Mouse (Mus musculus) midbrain, postnatal 0 days (tissue): Measurements from ENCODE around the gene Rnf157. TPM values are rescaled to one million over a fixed set of nuclear protein-coding genes. Genes with fewer than 3 reads are reported as not detected.

Experiments
- ATAC-seq: fragments of 200-750 bp; cut with Nextera tagmentation; 2 replicates; pipeline ENCODE4 v1.8.0; 2017; ENCODE audit warnings: moderate number of reproducible peaks, mild to moderate bottlenecking, moderate TSS enrichment, moderate library complexity; ENCODE audit not compliant: low FRiP score
- DNase-seq: peaks from one replicate; pipeline ENCODE4 v3.0.0-alpha.2; 2015; ENCODE audit warnings: low spot score
- H3K27ac ChIP-seq: fragments of 300-500 bp; sonication (generic); 2 replicates; pipeline ENCODE4 v1.5.1; 2014; ENCODE audit warnings: low read depth, mild to moderate bottlenecking, low read length, mixed read lengths
- H3K27me3 ChIP-seq: fragments of 300-500 bp; sonication (generic); 2 replicates; pipeline ENCODE4 v1.6.1; 2014; ENCODE audit warnings: low read length, control low read depth, mixed read lengths; ENCODE audit not compliant: insufficient read depth
- H3K36me3 ChIP-seq: fragments of 300-500 bp; sonication (generic); 2 replicates; pipeline ENCODE4 v1.6.1; 2014; ENCODE audit warnings: low read length, control low read depth, mixed read lengths; ENCODE audit not compliant: insufficient read depth
- H3K4me1 ChIP-seq: fragments of 300-500 bp; sonication (generic); 2 replicates; pipeline ENCODE4 v1.6.1; 2014; ENCODE audit warnings: mild to moderate bottlenecking, control low read depth, antibody characterized with exemption, low read length, mixed read lengths; ENCODE audit not compliant: insufficient read depth
- H3K4me2 ChIP-seq: fragments of 300-500 bp; sonication (generic); 2 replicates; pipeline ENCODE4 v1.6.1; 2014; ENCODE audit warnings: low read depth, mild to moderate bottlenecking, low read length, mixed read lengths; ENCODE audit not compliant: poor library complexity, severe bottlenecking
- H3K4me3 ChIP-seq: fragments of 300-500 bp; sonication (generic); 2 replicates; pipeline ENCODE4 v1.5.1; 2014; ENCODE audit warnings: low read depth, mild to moderate bottlenecking, low read length, moderate library complexity
- H3K9ac ChIP-seq: fragments of 300-500 bp; sonication (generic); replicated peaks from 2 replicates; pipeline ENCODE4 v1.6.1; 2014; ENCODE audit warnings: mild to moderate bottlenecking, low read length, moderate library complexity, mixed read lengths; ENCODE audit not compliant: poor library complexity, severe bottlenecking
- H3K9me3 ChIP-seq: fragments of 300-500 bp; sonication (generic); 2 replicates; pipeline ENCODE4 v1.6.1; 2016; ENCODE audit warnings: low read length, control low read depth
- CTCF ChIP-seq: IDR thresholded peaks from 2 replicates; pipeline ENCODE4 v1.5.1; 2016; ENCODE audit warnings: antibody characterized with exemption, mild to moderate bottlenecking
- WGBS: fragments of 180-500 bp; shearing (Covaris S2); extraction: QIAGEN DNeasy Blood & Tissue Kit; methylation state at CpG from one replicate; pipeline ENCODE4 v1.1.7; 2014; 5-methylcytosine and 5-hydroxymethylcytosine counted together
- polyA plus RNA-seq: library from polyadenylated mRNA; unstranded; fragments of >200 nt; fragmentation: Nextera tagmentation; extraction: Ambion mirVana; gene quantifications from 2 replicates; pipeline ENCODE4 v1.2.1, GENCODE M21; 2015
- total RNA-seq: library from RNA; depleted of rRNA; stranded (reverse); fragments of >200 nt; gene quantifications from 2 replicates; pipeline ENCODE4 v1.2.3, GENCODE M21; 2014

Gene Rnf157
- total and polyA plus RNA-seq, 2 experiments from 2014 or later: 57.0 to 138 TPM

DNA sequence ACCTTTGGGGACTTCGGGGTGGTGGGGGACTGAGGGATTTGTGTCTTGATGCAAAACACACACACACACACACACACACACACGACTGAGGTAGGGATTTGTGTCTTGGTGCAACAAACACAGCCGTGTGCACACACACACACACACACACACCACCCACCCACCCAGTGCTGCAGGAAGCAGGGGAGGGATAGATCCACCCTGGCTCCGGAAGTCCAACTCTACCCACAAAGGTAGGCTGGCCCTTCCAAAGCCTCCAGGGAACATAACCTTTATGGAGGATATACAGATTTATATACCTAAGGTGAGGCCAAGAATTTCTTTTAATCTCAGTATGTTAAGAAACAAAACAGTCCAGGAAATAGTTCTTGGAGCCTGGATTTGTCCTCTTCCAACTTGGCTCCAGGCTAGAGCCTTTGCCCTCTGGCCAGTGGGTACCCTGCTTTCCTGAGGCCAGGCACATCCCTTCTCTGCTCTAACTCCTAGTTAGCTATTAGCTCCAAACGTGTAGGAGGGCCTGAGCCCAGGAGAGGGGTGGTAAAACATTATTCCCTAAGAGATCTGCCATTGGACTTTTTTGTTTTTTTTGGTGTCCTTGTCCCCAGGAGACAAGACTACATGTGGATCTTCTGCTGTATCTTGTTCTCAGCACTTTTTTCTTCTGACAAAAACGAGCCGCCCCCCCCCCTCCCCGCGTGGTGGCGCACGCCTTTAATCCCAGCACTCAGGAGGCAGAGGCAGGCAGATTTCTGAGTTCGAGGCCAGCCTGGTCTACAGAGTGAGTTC is 22.3 kb upstream of the Rnf157 start:
- Histone ChIP-seq H3K27me3 (no peaks in the 10 kb centered on the region), H3K4me1 (peaks cover 15% of the 10 kb centered on the region), H3K27ac (peak overlapping the region; percentile 89), H3K9me3 (no peaks in the 10 kb centered on the region), H3K4me2 (peak overlapping the region; percentile 62), H3K36me3 (peaks cover 12% of the 10 kb centered on the region), H3K9ac (peak overlapping the region; percentile 85), H3K4me3 (peak overlapping the region; percentile 82)
- TF ChIP-seq CTCF: no peak
- ATAC-seq (no peak), DNase-seq (peak; percentile 17)
- 50% methylated on average over 12 of the region's 12 CpGs for WGBS

DNA sequence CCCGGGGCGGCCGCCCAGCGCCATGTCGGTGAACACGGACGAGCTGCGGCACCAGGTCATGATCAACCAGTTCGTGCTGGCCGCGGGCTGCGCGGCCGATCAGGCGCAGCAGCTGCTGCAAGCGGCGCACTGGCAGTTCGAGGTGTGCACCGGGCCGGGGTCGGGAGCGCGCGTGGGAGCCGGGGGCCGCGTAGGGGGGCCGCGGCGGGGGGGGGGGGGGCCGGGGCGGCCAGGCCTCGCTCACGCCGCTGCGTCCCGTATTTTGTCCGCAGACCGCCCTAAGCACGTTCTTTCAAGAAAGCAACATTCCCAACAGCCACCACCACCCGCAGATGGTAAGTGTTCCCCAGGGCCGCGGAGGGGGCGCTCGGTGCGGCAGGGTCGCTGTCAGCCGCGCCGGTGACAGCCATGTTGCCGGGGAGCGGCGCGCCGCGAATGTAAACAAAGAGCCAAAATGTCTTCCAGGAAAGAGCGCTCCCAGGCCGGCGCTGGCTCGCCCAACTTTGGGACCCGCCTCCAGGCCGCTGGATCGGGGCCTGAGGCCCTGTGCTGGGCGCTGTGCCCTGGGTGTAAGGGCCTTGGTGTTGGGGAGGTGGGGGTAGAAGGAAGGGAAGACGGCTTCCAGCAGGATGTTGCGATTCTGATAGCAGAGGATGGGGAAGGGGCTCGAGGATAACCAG is 21.6 kb upstream of the Rnf157 start:
- H3K4me3 ChIP-seq: peak overlapping the region; percentile 82
- peak; percentile 15; the same call in 1 of the 2 replicates for ATAC-seq

DNA sequence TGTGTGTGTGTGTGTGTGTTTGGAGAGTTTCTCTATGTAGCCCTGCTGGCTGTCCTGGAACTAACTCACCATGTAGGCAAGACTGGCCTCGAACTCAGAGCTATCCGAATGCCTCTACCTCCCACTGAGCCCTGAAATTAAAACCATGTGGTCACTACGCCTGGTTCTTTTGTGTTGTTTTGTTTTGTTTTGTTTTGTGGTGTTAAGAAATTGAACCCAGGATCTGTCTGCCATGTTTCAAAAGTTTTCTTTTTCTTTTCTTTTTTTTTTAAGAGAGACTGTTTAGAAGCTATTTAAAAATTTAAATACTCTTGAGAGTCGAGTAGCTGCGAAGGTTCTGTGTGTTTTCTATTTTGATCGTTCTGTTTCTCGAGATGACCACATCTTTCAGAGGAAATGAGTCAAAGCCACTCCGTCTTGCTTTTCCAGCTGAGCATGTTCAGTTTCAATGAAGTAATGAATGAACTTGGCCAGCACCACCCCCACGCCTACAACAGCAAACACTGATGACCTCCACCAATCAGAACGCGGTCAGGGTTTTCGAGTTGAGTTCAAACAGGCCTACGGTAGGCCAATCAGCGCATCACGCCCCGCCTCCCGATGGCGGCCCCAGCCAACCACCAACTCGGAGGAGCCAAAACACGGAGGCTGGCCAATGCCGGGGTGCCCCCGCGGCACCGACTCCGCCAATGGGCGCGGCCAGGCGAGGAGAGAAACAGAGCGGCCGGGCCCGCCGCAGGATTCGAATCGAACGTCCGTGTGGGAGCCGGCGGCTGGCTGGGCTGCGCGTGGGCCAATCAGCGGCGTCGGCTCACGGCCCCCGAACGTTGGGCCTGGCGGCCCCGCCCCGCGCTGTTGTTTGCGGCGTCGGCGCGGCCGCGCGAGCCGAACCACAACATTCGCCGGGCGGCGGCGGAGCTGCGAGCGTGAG is 20.8 kb upstream of the Rnf157 start, which contains the start of gene Ubald2:
TSS of gene Ubald2 (plus strand) at position 739 of the 931 bp plus-strand sequence.
- peak within 1 kb of the TSS; percentile 89 for H3K27ac ChIP-seq
- peaks cover 15% of the 10 kb centered on the region for H3K4me1 ChIP-seq
- peak within 1 kb of the TSS; percentile 62 for H3K4me2 ChIP-seq
- H3K9me3 ChIP-seq: no peaks in the 10 kb centered on the region
- H3K9ac ChIP-seq: peak within 1 kb of the TSS; percentile 85
- 2% methylated on average over 61 of the region's 66 CpGs for WGBS
- TF ChIP-seq CTCF: no peak
- peak within 1 kb of the TSS; percentile 82 for H3K4me3 ChIP-seq
- H3K27me3 ChIP-seq: no peaks in the 10 kb centered on the region
- H3K36me3 ChIP-seq: peaks cover 5% of the 10 kb centered on the region; the same call in 1 of the 2 replicates
- ATAC-seq (peak; percentile 97), DNase-seq (peak; percentile 99)

More for the DNA sequence above, 21.6 kb upstream of the Rnf157 start:
- WGBS: 2% methylated on average over 25 of the region's 67 CpGs
- TF ChIP-seq CTCF: no peak
- no peaks in the 10 kb centered on the region for H3K27me3 ChIP-seq
- H3K27ac ChIP-seq: peak overlapping the region; percentile 89
- H3K4me1 ChIP-seq: peaks cover 15% of the 10 kb centered on the region
- H3K9ac ChIP-seq: peak overlapping the region; percentile 85
- no peaks in the 10 kb centered on the region for H3K9me3 ChIP-seq
- peak overlapping the region; percentile 62 for H3K4me2 ChIP-seq
- H3K36me3 ChIP-seq: peaks cover 11% of the 10 kb centered on the region
- peak; percentile 66 for DNase-seq

DNA sequence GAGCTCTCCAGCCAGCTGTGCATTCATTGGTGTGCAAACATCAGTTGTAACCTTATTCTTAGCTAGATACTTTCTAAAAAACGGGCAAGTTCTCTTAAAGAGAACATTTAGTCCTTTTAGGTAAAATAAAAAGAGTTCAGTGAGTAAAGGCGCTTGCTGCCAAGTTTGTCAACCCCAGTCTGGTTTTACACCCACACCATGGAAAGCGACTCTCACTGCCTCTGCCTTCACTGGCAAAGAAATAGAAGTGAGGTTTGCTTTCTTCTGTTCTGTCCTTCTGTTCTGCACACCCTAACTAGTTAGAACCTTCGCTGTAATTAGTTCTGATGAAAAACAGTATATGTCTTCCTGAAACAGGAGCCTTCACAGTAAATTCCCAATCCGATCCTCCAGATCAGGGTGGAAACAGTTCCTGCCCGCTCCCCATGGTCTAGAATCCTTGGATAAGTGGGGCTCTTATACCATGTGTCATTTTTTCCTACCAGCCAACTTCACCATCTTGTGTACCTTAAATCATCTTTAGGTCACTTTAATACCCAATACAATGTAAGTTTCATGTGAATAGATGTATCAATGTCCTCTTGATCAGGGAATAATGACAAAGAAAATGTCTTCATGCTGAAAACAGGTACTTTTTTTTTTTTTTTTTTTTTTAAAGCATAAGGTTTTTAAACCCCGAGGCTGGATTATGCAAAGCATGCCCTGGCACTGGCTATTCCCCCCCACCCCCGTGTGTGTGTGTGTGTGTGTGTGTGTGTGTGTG is 19.9 kb upstream of the Rnf157 start:
- H3K36me3 ChIP-seq: peaks cover 5% of the 10 kb centered on the region; the same call in 1 of the 2 replicates
- H3K4me1 ChIP-seq: peaks cover 15% of the 10 kb centered on the region
- H3K9ac ChIP-seq: no peak overlapping the region
- DNase-seq: no peak
- no peak for TF ChIP-seq CTCF
- no peak overlapping the region for H3K27ac ChIP-seq
- no peak overlapping the region for H3K4me2 ChIP-seq
- WGBS: 62% methylated on average over 8 of the region's 8 CpGs
- ATAC-seq: no peak
- H3K27me3 ChIP-seq: no peaks in the 10 kb centered on the region
- H3K9me3 ChIP-seq: no peaks in the 10 kb centered on the region
- no peak overlapping the region for H3K4me3 ChIP-seq

DNA sequence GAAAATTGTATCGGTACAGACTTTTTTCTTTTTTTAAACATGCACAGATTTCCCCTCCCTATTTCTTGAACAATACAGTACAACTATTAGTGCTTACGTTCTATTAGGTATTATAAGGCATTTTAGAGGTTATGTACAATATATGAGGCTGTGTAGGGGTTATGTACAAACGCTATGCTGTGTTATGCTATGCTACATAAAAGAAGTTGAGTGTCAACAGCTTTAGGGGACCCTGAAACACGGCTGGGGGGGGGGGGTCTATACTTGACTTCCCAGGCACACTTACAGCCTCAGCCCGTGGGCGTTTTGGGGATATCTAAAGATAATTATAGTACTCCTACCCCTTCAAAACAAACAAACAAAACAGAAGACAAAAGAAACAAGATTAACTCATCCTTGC is 19.3 kb upstream of the Rnf157 start:
- ATAC-seq (no peak), DNase-seq (no peak)
- Histone ChIP-seq H3K36me3 (peaks cover under 1% of the 10 kb centered on the region; the same call in 1 of the 2 replicates), H3K27me3 (no peaks in the 10 kb centered on the region), H3K4me3 (no peak overlapping the region), H3K27ac (no peak overlapping the region), H3K9me3 (no peaks in the 10 kb centered on the region), H3K9ac (no peak overlapping the region), H3K4me2 (no peak overlapping the region), H3K4me1 (peaks cover 15% of the 10 kb centered on the region)
- no peak for TF ChIP-seq CTCF
- WGBS: 52% methylated on average over 6 of the region's 6 CpGs
